Mouse (Mus musculus) hindbrain, embryonic 11.5 days (tissue): ENCODE measurements around the gene Rab38. TPM values are rescaled to one million over a fixed set of nuclear protein-coding genes. Genes with fewer than 3 reads are reported as not detected.

Experiments
- ATAC-seq: fragments of 200-750 bp; cut with Nextera tagmentation; 2 replicates; pipeline ENCODE4 v1.8.0; 2017; ENCODE audit warnings: mild to moderate bottlenecking, moderate TSS enrichment, moderate library complexity; ENCODE audit not compliant: low FRiP score
- DNase-seq: peaks from one replicate; pipeline ENCODE4 v3.0.0-alpha.2; 2015; ENCODE audit warnings: low spot score
- H3K27ac ChIP-seq: fragments of 300-500 bp; sonication (generic); 2 replicates; pipeline ENCODE4 v1.5.1; 2014; ENCODE audit warnings: mild to moderate bottlenecking, low read depth, low read length
- H3K27me3 ChIP-seq: fragments of 300-500 bp; sonication (generic); 2 replicates; pipeline ENCODE4 v1.6.1; 2014; ENCODE audit warnings: mild to moderate bottlenecking, low read length, moderate library complexity, mixed read lengths; ENCODE audit not compliant: control insufficient read depth, insufficient read depth
- H3K36me3 ChIP-seq: fragments of 300-500 bp; sonication (generic); 2 replicates; pipeline ENCODE4 v1.6.1; 2014; ENCODE audit warnings: mild to moderate bottlenecking, low read length, moderate library complexity, mixed read lengths; ENCODE audit not compliant: control insufficient read depth, insufficient read depth
- H3K4me1 ChIP-seq: fragments of 300-500 bp; sonication (generic); replicated peaks from 2 replicates; pipeline ENCODE4 v1.6.1; 2014; ENCODE audit warnings: low read length, mixed read lengths; ENCODE audit not compliant: control insufficient read depth, insufficient read depth
- H3K4me2 ChIP-seq: fragments of 300-500 bp; sonication (generic); replicated peaks from 2 replicates; pipeline ENCODE4 v1.6.1; 2014; ENCODE audit warnings: mild to moderate bottlenecking, low read depth, low read length
- H3K4me3 ChIP-seq: fragments of 300-500 bp; sonication (generic); 2 replicates; pipeline ENCODE4 v1.5.1; 2014; ENCODE audit warnings: low read depth, low read length
- H3K9ac ChIP-seq: fragments of 300-500 bp; sonication (generic); 2 replicates; pipeline ENCODE4 v1.6.1; 2014; ENCODE audit warnings: low read depth, low read length
- H3K9me3 ChIP-seq: fragments of 300-500 bp; sonication (generic); 2 replicates; pipeline ENCODE4 v1.6.1; 2016; ENCODE audit warnings: low read length; ENCODE audit not compliant: control insufficient read depth
- WGBS: fragments of 180-500 bp; shearing (Covaris S2); extraction: QIAGEN DNeasy Blood & Tissue Kit; methylation state at CpG from one replicate; pipeline ENCODE4 v1.1.7; 2014; 5-methylcytosine and 5-hydroxymethylcytosine counted together
- polyA plus RNA-seq: library from polyadenylated mRNA; unstranded; fragments of >200 nt; fragmentation: Nextera tagmentation; extraction: Ambion mirVana; gene quantifications from 2 replicates; pipeline ENCODE4 v1.2.1, GENCODE M21; 2014

The Rab38 gene
- polyA plus RNA-seq, 1 experiment from 2014 or later = 4.8 TPM

DNA sequence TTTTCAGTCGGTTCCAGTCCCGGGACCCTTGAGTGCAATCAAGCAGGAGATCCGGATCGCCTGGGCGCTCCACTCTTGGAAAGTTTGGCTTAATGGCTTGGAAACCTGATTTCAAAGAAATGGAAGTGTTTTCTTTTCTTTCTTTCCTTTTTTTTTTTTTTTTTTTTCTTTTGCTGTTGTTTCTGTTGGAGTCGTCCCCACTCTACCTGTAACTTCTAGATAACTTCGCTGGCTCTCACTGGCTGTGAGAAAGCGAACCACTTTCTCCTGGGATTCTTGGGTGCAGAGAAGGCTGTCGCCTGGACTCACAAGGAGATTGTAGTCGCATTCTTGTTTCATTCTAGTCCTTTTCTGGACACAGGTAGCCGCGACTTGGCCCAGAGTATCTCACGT lies 615 bp downstream of the Rab38 start:
- Histone ChIP-seq H3K36me3 (no peaks in the 10 kb centered on the region), H3K9me3 (no peaks in the 10 kb centered on the region), H3K27me3 (0 out of 2 replicates have a peak, but pooled peaks cover 2% of the 10 kb centered on the region), H3K4me2 (peak overlapping the region; percentile 84), H3K9ac (no peak overlapping the region), H3K27ac (no peak overlapping the region), H3K4me1 (no peaks in the 10 kb centered on the region), H3K4me3 (peak overlapping the region; percentile 50)
- WGBS = 9% methylated on average over 13 of the region's 13 CpGs
- no peak for ATAC-seq
- DNase-seq = peak; percentile 3

DNA sequence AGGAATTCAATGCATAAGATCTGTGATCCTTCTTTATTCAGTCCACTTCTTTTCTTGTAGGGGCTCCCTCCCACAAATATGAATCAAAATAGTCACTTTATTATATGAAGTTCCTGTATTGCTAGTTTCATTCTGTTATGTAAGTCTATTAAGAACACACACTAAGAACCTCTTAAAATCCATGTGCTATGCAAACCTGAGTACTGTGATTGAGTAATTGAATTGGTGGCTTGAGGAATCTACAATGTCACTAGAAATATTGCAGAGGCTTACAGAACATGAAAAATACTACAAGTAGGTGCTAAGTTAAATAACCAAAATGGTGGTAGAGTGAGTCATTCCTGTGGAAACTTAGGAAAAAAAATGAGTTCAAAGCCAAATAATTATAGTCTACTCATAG lies 10.2 kb downstream of the Rab38 start:
- no peaks in the 10 kb centered on the region for H3K36me3 ChIP-seq
- DNase-seq = no peak

DNA sequence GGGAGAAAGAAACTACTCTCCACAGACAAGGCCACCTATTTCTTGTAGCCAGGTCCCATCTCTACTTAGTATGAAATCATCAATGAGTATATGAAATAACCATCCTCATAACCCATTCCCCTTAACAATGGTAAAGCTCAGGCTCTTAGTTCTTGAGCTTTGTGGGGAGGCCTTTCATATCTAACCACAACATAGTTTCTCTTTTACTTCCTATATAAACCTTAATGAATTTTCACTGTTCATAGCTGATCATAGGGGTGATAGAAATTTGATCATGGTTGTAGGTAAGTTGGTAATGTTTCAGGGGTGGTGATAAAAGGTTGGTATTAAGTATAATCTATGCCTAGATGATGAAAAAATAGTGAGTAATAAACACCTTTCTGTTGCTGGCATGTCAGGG lies 12.6 kb downstream of the Rab38 start:
- H3K9me3 ChIP-seq = no peaks in the 10 kb centered on the region
- no peak overlapping the region for H3K4me2 ChIP-seq
- no peak overlapping the region for H3K4me3 ChIP-seq
- ATAC-seq (no peak), DNase-seq (no peak)
- no peaks in the 10 kb centered on the region for H3K36me3 ChIP-seq
- H3K4me1 ChIP-seq = no peaks in the 10 kb centered on the region
- H3K27ac ChIP-seq = no peak overlapping the region
- H3K9ac ChIP-seq = no peak overlapping the region
- no peaks in the 10 kb centered on the region for H3K27me3 ChIP-seq

More for the DNA sequence above, 10.2 kb downstream of the Rab38 start:
- no peaks in the 10 kb centered on the region for H3K27me3 ChIP-seq
- no peak for ATAC-seq
- H3K9ac ChIP-seq = no peak overlapping the region
- no peaks in the 10 kb centered on the region for H3K9me3 ChIP-seq
- no peak overlapping the region for H3K4me2 ChIP-seq
- no peak overlapping the region for H3K4me3 ChIP-seq
- H3K4me1 ChIP-seq = no peaks in the 10 kb centered on the region
- H3K27ac ChIP-seq = no peak overlapping the region

DNA sequence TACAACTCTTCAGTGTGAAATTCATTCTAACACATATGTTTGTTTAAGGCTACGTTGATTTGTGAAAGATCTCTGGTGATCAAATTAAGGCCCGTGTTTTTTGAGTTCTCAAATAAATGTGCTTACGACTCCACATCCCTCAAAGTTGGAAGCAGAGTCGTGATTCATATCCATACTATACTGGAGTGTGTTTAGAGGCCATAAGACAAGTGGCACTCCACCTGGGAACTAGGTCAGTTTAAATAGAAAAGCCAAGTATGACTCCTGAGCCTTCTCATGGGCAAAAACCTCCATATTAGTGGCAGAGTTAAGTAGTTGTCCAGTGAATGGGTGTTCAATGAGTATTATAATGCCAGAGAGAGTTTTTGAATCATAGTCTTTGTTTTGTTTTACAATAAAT lies 13.4 kb downstream of the Rab38 start:
- Histone ChIP-seq H3K4me2 (no peak overlapping the region), H3K9ac (no peak overlapping the region), H3K4me1 (no peaks in the 10 kb centered on the region), H3K36me3 (no peaks in the 10 kb centered on the region), H3K27me3 (no peaks in the 10 kb centered on the region), H3K9me3 (no peaks in the 10 kb centered on the region), H3K27ac (no peak overlapping the region), H3K4me3 (no peak overlapping the region)
- ATAC-seq (no peak), DNase-seq (no peak)
- 83% methylated on average over 4 of the region's 4 CpGs for WGBS

DNA sequence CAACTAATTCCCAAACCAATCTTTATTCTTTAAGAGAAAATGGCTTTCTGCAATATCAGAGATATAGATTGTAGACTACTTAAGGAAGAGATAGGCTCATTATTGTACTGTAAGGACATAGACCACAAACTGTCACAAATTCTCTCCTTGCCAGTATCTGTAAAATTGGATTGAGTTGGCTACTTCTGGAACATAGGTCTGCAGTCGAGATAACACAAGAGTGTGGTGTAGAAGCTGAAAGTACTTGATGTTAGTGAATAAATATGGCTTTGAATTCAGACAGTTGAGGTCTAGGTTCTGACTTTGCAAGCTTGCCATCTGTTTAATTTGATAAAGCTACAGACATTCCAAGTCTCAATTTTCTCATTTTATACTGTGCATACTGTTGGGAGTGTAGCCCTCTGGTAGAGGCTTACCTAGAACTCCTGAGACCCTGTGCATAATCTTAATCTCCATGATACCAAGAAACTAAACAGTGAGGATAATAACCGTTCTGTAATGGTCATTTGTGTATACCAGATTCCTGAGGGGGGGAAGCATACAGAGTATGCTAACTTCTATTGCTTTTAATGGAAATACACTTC lies 15.3 kb downstream of the Rab38 start:
- Histone ChIP-seq H3K4me3 (no peak overlapping the region), H3K36me3 (no peaks in the 10 kb centered on the region), H3K4me1 (no peaks in the 10 kb centered on the region), H3K27ac (no peak overlapping the region), H3K4me2 (no peak overlapping the region), H3K27me3 (no peaks in the 10 kb centered on the region), H3K9ac (no peak overlapping the region), H3K9me3 (no peaks in the 10 kb centered on the region)
- no peak for ATAC-seq
- WGBS = 85% methylated on average over 2 of the region's 2 CpGs
- no peak for DNase-seq

DNA sequence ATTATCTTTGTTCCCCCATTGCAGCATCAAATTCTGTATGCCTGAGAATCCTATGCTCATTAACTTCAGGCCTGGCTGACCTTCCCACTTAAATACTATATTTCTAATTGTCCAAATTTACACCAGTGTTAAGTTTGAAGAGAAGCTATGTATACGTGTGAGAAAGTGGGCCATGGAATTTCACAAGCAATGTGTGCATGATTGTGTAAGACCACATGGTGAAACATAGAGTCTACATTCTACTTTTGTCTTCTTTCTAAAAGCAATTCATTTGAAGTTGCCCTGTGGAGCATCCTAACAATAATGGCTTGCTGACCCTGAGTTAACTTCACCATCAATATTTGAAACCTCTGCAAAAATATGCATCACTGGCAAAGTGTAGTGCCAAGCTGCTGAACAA lies 23.2 kb downstream of the Rab38 start:
- H3K4me2 ChIP-seq = no peak overlapping the region
- H3K9ac ChIP-seq = no peak overlapping the region
- ATAC-seq (no peak), DNase-seq (no peak)
- H3K27ac ChIP-seq = no peak overlapping the region
- WGBS = 63% methylated on average over 1 of the region's 1 CpGs
- H3K4me3 ChIP-seq = no peak overlapping the region
- no peaks in the 10 kb centered on the region for H3K27me3 ChIP-seq
- H3K36me3 ChIP-seq = no peaks in the 10 kb centered on the region
- H3K9me3 ChIP-seq = no peaks in the 10 kb centered on the region
- H3K4me1 ChIP-seq = no peaks in the 10 kb centered on the region

DNA sequence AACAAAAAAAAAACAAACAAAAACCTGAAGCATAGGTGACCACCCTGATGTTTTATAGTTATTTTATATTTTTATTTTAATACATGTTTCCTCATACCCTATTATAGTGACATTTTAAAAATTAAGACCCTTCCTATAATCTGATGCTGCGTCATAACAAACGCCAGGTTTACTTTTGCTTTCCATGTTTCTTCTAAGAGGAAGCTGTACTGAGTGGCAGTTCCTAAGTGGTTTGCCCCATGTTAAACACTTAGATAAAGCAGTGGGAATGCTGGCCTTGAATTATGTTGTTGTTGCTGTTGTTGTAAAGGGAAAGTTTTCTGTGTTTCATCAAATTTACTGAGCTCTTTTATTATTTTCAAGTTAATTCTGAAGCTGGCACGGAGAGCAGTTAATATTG lies 27.8 kb downstream of the Rab38 start:
- no peaks in the 10 kb centered on the region for H3K4me1 ChIP-seq
- 92% methylated on average over 3 of the region's 3 CpGs for WGBS
- H3K27ac ChIP-seq = no peak overlapping the region
- DNase-seq (no peak), ATAC-seq (no peak)
- no peaks in the 10 kb centered on the region for H3K9me3 ChIP-seq
- H3K36me3 ChIP-seq = no peaks in the 10 kb centered on the region
- H3K9ac ChIP-seq = no peak overlapping the region
- H3K27me3 ChIP-seq = no peaks in the 10 kb centered on the region
- no peak overlapping the region for H3K4me2 ChIP-seq
- H3K4me3 ChIP-seq = no peak overlapping the region

DNA sequence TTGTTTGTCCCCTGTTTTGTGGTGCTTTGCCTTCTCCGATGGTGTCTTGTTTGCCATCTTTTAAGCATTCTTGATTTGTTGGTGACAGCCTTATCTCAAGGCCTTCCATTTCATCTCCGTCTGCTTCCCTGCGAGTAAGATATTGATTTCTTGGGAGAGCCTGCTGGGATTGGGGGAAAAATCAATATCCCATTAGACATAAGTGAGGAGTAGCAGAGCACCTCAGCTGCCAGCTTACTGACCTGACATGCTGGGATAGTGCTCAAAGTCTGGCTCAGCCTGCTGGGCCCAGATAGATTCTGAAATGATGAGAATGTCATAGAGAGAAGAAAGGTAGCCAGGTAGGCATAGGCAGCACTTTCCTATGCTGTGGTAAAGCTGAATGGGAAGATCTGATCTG lies 37.7 kb downstream of the Rab38 start:
- Histone ChIP-seq H3K36me3 (no peaks in the 10 kb centered on the region), H3K4me3 (no peak overlapping the region), H3K4me1 (no peaks in the 10 kb centered on the region), H3K9me3 (no peaks in the 10 kb centered on the region), H3K9ac (no peak overlapping the region), H3K27ac (no peak overlapping the region), H3K27me3 (no peaks in the 10 kb centered on the region), H3K4me2 (no peak overlapping the region)
- ATAC-seq (0 out of 2 replicates have a peak, but pooled peaks have one; percentile 53), DNase-seq (no peak)
- WGBS = 64% methylated on average over 3 of the region's 3 CpGs

DNA sequence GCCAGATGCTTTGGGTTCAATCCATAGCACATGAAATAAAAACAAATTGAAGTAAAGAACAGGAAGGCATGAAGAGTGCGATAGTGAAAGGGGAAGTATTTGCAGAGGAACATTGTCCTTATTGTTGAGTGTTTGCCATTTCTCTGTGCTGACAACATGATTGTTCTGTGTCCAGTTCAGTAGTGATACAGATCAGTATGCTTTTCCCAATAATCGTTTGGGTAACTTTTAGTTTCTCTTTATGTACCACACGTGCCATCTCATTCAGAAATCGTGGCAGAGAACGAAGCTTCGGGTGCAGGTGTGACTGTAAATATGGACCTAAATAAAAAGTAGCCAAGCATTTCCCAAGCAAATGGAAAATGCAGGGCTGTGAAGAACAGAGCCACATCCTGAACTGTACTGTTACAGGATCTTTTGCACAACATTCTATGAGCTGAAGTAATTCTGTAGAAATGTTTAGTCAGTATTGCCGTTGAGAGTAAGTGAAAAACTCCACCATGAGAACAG lies 52.1 kb downstream of the Rab38 start:
- DNase-seq (no peak), ATAC-seq (no peak)
- no peaks in the 10 kb centered on the region for H3K4me1 ChIP-seq
- no peaks in the 10 kb centered on the region for H3K9me3 ChIP-seq
- 90% methylated on average over 7 of the region's 7 CpGs for WGBS
- no peaks in the 10 kb centered on the region for H3K36me3 ChIP-seq
- H3K27me3 ChIP-seq = no peaks in the 10 kb centered on the region
- H3K27ac ChIP-seq = no peak overlapping the region
- no peak overlapping the region for H3K4me3 ChIP-seq
- H3K4me2 ChIP-seq = no peak overlapping the region
- H3K9ac ChIP-seq = no peak overlapping the region
